Mouse (Mus musculus) heart, postnatal 0 days (tissue): ENCODE measurements around the gene Zbtb5. TPM values are rescaled to one million over a fixed set of nuclear protein-coding genes. Genes with fewer than 3 reads are reported as not detected.

Experiments used
- ATAC-seq: fragments of 200-750 bp; cut with Nextera tagmentation; 2 replicates; pipeline ENCODE4 v1.8.0; 2017; ENCODE audit warnings: low read depth, moderate number of reproducible peaks, moderate library complexity; ENCODE audit not compliant: insufficient read depth
- DNase-seq: peaks from one replicate; pipeline ENCODE4 v3.0.0-alpha.2; 2016; ENCODE audit warnings: low spot score
- H3K27ac ChIP-seq: fragments of 300-500 bp; sonication (generic); 2 replicates; pipeline ENCODE4 v1.5.1; 2014; ENCODE audit warnings: low read depth, mild to moderate bottlenecking
- H3K27me3 ChIP-seq: fragments of 300-500 bp; sonication (generic); 2 replicates; pipeline ENCODE4 v1.6.1; 2014; ENCODE audit warnings: low read length, mixed read lengths; ENCODE audit not compliant: control insufficient read depth, insufficient read depth
- H3K36me3 ChIP-seq: fragments of 300-500 bp; sonication (generic); replicated peaks from 2 replicates; pipeline ENCODE4 v1.6.1; 2014; ENCODE audit warnings: low read length, mixed read lengths; ENCODE audit not compliant: control insufficient read depth, insufficient read depth
- H3K4me1 ChIP-seq: fragments of 300-500 bp; sonication (generic); 2 replicates; pipeline ENCODE4 v1.6.1; 2014; ENCODE audit warnings: antibody characterized with exemption; ENCODE audit not compliant: control insufficient read depth, insufficient read depth
- H3K4me2 ChIP-seq: fragments of 300-500 bp; sonication (generic); 2 replicates; pipeline ENCODE4 v1.6.1; 2014; ENCODE audit warnings: low read depth, mild to moderate bottlenecking, low read length, moderate library complexity
- H3K4me3 ChIP-seq: fragments of 300-500 bp; sonication (generic); 2 replicates; pipeline ENCODE4 v1.5.1; 2014; ENCODE audit warnings: low read depth, low read length
- H3K9ac ChIP-seq: fragments of 300-500 bp; sonication (generic); replicated peaks from 2 replicates; pipeline ENCODE4 v1.6.1; 2014; ENCODE audit warnings: low read depth, low read length, mixed read lengths
- H3K9me3 ChIP-seq: fragments of 300-500 bp; sonication (generic); replicated peaks from 2 replicates; pipeline ENCODE4 v1.6.1; 2016; ENCODE audit warnings: low read length; ENCODE audit not compliant: control insufficient read depth
- CTCF ChIP-seq: IDR thresholded peaks from 2 replicates; pipeline ENCODE4 v1.5.1; 2016; ENCODE audit warnings: antibody characterized with exemption, control low read depth, low read depth
- EP300 ChIP-seq: IDR thresholded peaks from 2 replicates; pipeline ENCODE4 v1.6.1; 2016; ENCODE audit warnings: antibody characterized with exemption, low read depth
- WGBS: fragments of 180-500 bp; shearing (Covaris S2); extraction: QIAGEN DNeasy Blood & Tissue Kit; methylation state at CpG from one replicate; pipeline ENCODE4 v1.1.7; 2014; 5-methylcytosine and 5-hydroxymethylcytosine counted together
- polyA plus RNA-seq: library from polyadenylated mRNA; unstranded; fragments of >200 nt; fragmentation: Nextera tagmentation; extraction: Ambion mirVana; gene quantifications from 2 replicates; pipeline ENCODE4 v1.2.1, GENCODE M21; 2015
- total RNA-seq: library from RNA; depleted of rRNA; stranded (reverse); fragments of >200 nt; gene quantifications from 2 replicates; pipeline ENCODE4 v1.2.3, GENCODE M21; 2014; ENCODE audit warnings: low replicate concordance

Gene Zbtb5
- total and polyA plus RNA-seq, 2 experiments from 2014 or later: 8.9 to 20.3 TPM

- no peak for TF ChIP-seq CTCF
- TF ChIP-seq EP300: no peak
- Histone ChIP-seq H3K9ac (no peak overlapping the region), H3K4me3 (no peak overlapping the region), H3K9me3 (no peaks in the 10 kb centered on the region), H3K27me3 (no peaks in the 10 kb centered on the region), H3K27ac (no peak overlapping the region), H3K4me2 (no peak overlapping the region), H3K4me1 (peaks cover 18% of the 10 kb centered on the region), H3K36me3 (no peaks in the 10 kb centered on the region)
- ATAC-seq (no peak), DNase-seq (no peak)
- WGBS: 86% methylated on average over 10 of the region's 10 CpGs
Observed at GRCm38 (mm10) chr4:44976921-44977710, 35.1 kb downstream of the Zbtb5 start.

GRCm38 (mm10) chr4:44976026-44976615, 36.1 kb downstream of the Zbtb5 start:
- Histone ChIP-seq H3K9me3 (no peaks in the 10 kb centered on the region), H3K36me3 (no peaks in the 10 kb centered on the region), H3K27ac (no peak overlapping the region), H3K4me2 (no peak overlapping the region), H3K9ac (no peak overlapping the region), H3K4me3 (no peak overlapping the region), H3K4me1 (peaks cover 15% of the 10 kb centered on the region), H3K27me3 (no peaks in the 10 kb centered on the region)
- DNase-seq (no peak), ATAC-seq (no peak)
- TF ChIP-seq EP300 (no peak), CTCF (no peak)
- 58% methylated on average over 6 of the region's 6 CpGs for WGBS

- DNase-seq: no peak
- 82% methylated on average over 8 of the region's 8 CpGs for WGBS
- no peak for TF ChIP-seq CTCF
- Histone ChIP-seq H3K27ac (no peak overlapping the region), H3K4me3 (no peak overlapping the region), H3K9me3 (no peaks in the 10 kb centered on the region), H3K9ac (no peak overlapping the region), H3K4me2 (no peak overlapping the region), H3K27me3 (no peaks in the 10 kb centered on the region), H3K36me3 (no peaks in the 10 kb centered on the region), H3K4me1 (no peaks in the 10 kb centered on the region)
- no peak for ATAC-seq
Observed at GRCm38 (mm10) chr4:44974331-44974730, 37.9 kb downstream of the Zbtb5 start.

GRCm38 (mm10) chr4:44973871-44974270, 38.3 kb downstream of the Zbtb5 start:
- H3K9ac ChIP-seq: no peak overlapping the region
- no peaks in the 10 kb centered on the region for H3K36me3 ChIP-seq
- no peaks in the 10 kb centered on the region for H3K4me1 ChIP-seq
- DNase-seq (no peak), ATAC-seq (peak; percentile 24; the same call in 1 of the 2 replicates)
- no peak overlapping the region for H3K4me3 ChIP-seq
- H3K4me2 ChIP-seq: peak overlapping the region; percentile 56
- TF ChIP-seq EP300 (no peak), CTCF (no peak)
- H3K9me3 ChIP-seq: no peaks in the 10 kb centered on the region
- no peaks in the 10 kb centered on the region for H3K27me3 ChIP-seq
- H3K27ac ChIP-seq: no peak overlapping the region
- 44% methylated on average over 14 of the region's 14 CpGs for WGBS

- Histone ChIP-seq H3K27me3 (no peaks in the 10 kb centered on the region), H3K27ac (no peak overlapping the region), H3K9ac (no peak overlapping the region), H3K4me3 (no peak overlapping the region), H3K4me2 (peak overlapping the region; percentile 56), H3K36me3 (no peaks in the 10 kb centered on the region), H3K9me3 (no peaks in the 10 kb centered on the region), H3K4me1 (no peaks in the 10 kb centered on the region)
- ATAC-seq (peak; percentile 82), DNase-seq (peak; percentile 81)
- no peak for TF ChIP-seq EP300
- peak; percentile 99 for TF ChIP-seq CTCF
- 9% methylated on average over 9 of the region's 9 CpGs for WGBS
Observed at GRCm38 (mm10) chr4:44973450-44973849, 38.8 kb downstream of the Zbtb5 start.
